Mouse (Mus musculus) natural killer cell, adult 2 months (primary cell): ENCODE data around the gene Ptpn7.
A peak's percentile ranks its signal among the peaks of the same experiment; 100 is the strongest.

Experiments used
- DNase-seq, 2 experiments: peaks; one replicate each; pipeline ENCODE4 v3.0.0; 2022; ENCODE audit warnings: low spot score in 2 of 2

The Ptpn7 gene

GRCm38 (mm10) chr1:135128986-135129385 is 3.5 kb upstream of the Ptpn7 start:
- DNase-seq: no peak

DNA sequence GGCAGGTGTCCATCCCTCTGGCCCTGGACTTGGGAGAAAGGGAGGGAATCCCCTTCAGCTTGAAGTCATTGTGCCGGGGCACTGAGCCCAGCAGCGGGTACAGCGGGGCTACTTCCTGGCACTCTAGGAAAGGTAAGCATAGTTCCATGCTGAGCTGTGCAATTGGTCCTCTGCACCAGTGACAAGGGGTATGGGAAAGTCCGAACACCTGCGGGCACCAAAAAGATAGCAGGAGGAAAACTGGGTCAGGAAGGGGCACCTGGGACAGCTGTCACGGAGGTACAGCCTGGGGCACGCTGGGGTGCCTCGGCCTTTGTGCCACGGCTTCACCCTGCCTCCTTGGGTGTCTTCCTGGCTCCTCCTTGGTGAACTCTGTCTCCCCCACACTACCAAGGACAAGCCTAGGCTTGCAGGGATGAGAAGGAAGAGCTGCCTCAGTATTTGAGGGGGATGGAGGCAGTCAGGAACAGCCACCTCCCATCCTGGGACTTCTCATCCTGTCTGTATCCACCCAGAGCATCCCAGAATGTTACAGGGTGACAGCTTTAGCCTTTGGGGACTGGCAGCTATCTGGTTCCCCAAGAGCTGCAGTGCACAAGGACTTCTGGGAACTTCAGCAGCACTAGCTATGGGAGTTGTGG is 2.8 kb upstream of the Ptpn7 start:
- no peak for DNase-seq

GRCm38 (mm10) chr1:135130376-135131018 is 2.0 kb upstream of the Ptpn7 start:
- DNase-seq: no peak

DNA sequence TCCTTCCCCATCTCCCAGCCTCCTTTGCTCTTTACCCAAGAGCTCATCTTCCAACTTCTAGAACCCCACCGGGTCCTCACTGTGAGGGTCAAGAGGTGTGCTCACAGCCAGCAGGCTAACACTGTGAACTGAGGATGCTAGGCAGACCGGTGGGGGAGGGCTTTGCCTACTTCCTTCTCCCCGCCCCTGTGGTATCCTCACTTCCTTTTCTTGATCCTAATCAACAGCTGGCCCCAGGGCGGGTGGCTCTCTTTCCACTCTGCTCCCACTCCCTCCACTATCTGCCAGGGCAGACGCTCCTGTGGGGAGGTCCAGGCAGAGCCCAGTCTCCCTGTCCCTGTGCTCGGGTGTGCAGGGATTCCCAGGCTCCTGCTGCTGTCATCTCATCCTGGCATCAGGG is 1.5 kb upstream of the Ptpn7 start:
- peak; percentile 52 to 58 for DNase-seq

- DNase-seq: no peak
Measured at GRCm38 (mm10) chr1:135131560-135131959, 940 bp upstream of the Ptpn7 start.

DNA sequence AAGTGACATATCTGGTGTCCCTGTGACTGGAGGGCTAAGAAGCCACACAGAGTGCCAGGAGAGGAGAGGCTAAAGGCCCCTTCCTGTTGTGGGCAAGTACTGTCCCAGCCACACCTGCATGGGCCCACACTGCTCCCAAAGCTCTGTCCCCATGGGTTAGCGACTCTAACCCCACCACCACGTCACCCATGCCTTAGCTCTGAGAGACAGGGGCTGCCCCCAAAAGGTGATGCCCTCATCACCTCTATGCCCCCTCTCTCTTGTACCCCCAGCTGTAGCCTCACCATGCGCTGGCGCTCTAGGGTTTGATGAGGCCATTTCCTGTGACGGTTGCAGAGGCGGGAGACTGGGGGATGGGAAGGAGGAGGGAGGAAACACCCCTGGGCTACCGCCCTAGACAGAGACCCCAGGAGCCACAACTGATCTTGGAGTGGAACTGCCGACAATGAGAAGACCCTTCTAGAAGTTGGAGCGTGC is 431 bp downstream of the Ptpn7 start:
- DNase-seq: peak; percentile 79 to 86

GRCm38 (mm10) chr1:135133678-135134435 is 1.4 kb downstream of the Ptpn7 start:
- peak; percentile 44 to 52 for DNase-seq

- peak; percentile 60 to 72 for DNase-seq
Measured at GRCm38 (mm10) chr1:135135111-135135787, 2.7 kb downstream of the Ptpn7 start.

- peak; percentile 56 to 66 for DNase-seq
Measured at GRCm38 (mm10) chr1:135136500-135136899, 4.0 kb downstream of the Ptpn7 start.

GRCm38 (mm10) chr1:135139906-135140305 is 7.4 kb downstream of the Ptpn7 start:
- DNase-seq: no peak

- DNase-seq: no peak
Measured at GRCm38 (mm10) chr1:135142452-135142851, 10.0 kb downstream of the Ptpn7 start.

GRCm38 (mm10) chr1:135143940-135144339 is 11.4 kb downstream of the Ptpn7 start:
- DNase-seq: no peak

DNA sequence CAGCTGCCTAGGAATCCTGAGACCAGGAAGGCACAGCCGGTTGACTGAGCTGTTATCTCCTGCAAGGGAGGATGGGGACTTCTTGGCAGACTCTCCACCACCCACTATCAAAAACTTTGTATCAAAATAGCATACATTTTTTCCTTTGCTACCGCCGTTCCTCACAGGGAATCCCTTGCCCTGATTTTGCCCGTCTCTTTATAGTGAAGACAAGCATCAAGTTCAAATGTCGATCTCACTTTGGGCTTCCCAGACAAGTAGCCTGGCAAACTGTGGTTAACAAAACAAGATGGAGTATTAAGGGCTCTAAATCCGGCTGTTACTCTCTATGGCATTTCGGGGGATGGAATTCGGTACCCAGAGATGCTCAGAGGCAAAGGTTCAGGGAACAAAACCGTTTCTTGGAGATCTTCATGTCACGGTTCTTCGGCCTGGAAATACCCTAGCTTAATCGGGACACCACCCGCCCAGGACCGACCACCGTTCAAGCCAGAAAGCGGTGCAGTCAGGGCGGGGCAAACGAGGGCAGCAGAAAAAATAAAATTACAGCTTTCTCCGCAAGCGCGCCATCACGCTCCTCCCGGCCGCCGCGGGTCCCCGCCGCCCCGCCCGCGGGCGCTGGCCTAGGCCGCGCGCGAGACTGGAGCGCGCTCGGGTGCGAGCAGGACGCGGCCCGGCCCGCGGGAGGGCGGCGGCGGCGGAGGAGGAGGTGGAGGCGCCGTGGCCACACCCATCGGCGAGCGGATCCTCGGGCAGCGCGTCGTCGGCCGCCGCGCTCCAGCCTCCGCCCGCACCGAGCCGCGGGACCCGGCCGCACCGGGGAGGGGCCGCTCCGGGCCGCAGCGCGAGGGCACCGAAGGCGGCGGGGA is 13.8 kb downstream of the Ptpn7 start, which contains the start of gene Arl8a:
Gene Arl8a, plus strand, starts transcription at position 748 of the 869 bp plus-strand sequence.
- peak; percentile 56 to 72 for DNase-seq

GRCm38 (mm10) chr1:135146946-135147701 is 14.6 kb downstream of the Ptpn7 start:
- peak; percentile 58 to 73 for DNase-seq

DNA sequence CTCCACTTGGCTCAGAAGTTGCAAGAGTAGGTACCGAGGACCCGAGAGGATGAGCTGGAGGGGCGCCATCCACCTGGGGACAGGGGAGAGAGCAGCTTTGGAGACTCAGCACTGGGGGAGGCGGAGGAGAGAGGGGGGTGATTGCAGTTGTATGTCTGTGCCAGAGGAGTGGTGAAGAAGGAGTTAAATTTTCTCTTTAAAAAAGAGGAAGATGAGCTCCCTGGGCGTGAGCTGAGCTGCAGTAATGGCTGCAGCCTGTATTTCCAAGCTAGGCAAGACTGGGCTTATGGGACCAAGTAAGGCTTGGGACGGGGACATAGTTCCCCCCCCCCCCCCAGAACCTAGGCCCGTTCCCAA is 15.2 kb downstream of the Ptpn7 start:
- no peak for DNase-seq

GRCm38 (mm10) chr1:135148476-135148875 is 16.0 kb downstream of the Ptpn7 start:
- no peak for DNase-seq

GRCm38 (mm10) chr1:135148996-135149395 is 16.5 kb downstream of the Ptpn7 start:
- DNase-seq: no peak

DNA sequence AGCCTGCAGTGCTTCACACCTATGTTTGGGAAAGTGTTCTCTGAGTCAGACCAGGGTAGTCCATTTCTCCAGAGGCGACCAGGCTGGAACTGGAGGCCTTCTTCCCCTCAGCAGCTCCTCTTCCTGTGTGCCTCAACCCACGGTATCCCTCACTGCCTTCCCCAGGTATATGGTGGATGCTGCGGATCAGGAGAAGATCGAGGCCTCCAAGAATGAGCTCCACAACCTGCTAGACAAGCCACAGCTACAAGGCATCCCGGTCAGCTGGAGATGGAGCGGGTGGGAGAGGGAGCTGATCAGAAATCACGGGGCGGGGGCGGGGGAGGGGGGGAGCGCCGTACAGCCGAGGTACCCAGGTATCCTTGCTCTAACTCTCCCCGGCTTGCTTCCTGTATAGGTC is 21.5 kb downstream of the Ptpn7 start:
- no peak for DNase-seq

- peak; percentile 64 to 67 for DNase-seq
Measured at GRCm38 (mm10) chr1:135154411-135154959, 22.0 kb downstream of the Ptpn7 start.

- no peak for DNase-seq
Measured at GRCm38 (mm10) chr1:135156300-135156699, 23.8 kb downstream of the Ptpn7 start.
